Mouse (Mus musculus): ENCODE measurements around the gene 0610030E20Rik.

The 0610030E20Rik gene

GRCm38 (mm10) chr6:72396837-72397251, 49.7 kb downstream of the 0610030E20Rik start:
- DNase-seq = peak; percentile 71 to 82

DNA sequence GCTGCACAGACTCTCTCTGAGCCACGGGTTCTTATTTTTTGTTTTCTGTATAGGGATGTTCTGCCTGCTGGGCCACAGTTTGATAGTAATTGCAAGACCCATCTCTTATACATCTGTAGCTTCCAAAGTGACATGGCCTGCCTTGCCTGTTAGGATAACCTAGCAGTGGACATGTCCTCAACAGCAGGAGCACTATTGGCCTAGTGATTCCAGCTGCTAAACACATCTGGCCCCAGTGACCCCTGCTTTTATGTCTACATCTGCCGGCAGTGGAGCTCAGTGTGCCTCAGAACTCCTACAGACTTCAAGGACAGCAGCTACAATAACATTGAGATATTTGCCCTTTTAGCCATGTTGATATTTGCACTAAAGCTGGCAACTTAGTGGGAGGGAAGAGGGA, 52.9 kb downstream of the 0610030E20Rik start:
- no peak for DNase-seq

GRCm38 (mm10) chr6:72401875-72402274, 54.8 kb downstream of the 0610030E20Rik start:
- DNase-seq = peak; percentile 82 to 87

Data from lung, adult 18-20 months (tissue).